Mouse (Mus musculus): ENCODE measurements around the gene Gm6217. TPM values are rescaled to one million over a fixed set of nuclear protein-coding genes. Genes with fewer than 3 reads are reported as not detected.

The Gm6217 gene
- polyA plus RNA-seq (2015; fragmentation: Illumina TruSeq; extraction: RNeasy Lipid Tissue Mini Kit (QIAGEN cat#74804); ENCODE audit: insufficient read depth, low replicate concordance): not detected

GRCm38 (mm10) chr1:82931326-82931725, at the start of gene Gm6217:
Gene Gm6217 (minus strand): TSS chr1:82931399.

GRCm38 (mm10) chr1:82959870-82960385, 28.7 kb upstream of the Gm6217 start, which contains the start of gene Gm47955:
Gene Gm47955 (plus strand): TSS chr1:82960286.

GRCm38 (mm10) chr1:82955913-82956312, 24.7 kb upstream of the Gm6217 start, which contains the start of gene Gm7544:
Gene Gm7544 (minus strand): TSS chr1:82956013.

DNA sequence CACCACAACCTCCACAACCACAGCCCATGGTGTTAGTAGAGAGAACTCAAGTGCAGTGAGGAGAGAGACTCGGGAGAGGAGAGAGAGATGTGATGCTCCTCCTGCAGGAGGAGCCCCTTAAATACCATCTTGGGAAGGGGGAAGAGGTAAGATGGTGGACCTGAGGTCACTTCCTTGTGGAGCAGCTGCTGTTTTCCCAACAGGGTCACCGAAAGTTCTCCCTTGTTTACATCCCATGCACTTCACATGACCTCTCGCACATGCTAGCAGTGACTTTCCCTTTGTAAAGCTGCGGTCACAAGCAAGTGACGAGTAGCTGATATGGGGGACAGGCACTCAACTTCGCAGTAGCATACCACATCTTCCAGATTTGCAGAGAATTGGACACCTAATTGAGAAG, 12.1 kb upstream of the Gm6217 start, which contains the start of gene A030003K21Rik:
TSS of gene A030003K21Rik (minus strand) at position 94 of the 400 bp plus-strand sequence.

GRCm38 (mm10) chr1:82924650-82925049, 6.5 kb downstream of the Gm6217 start, which contains the start of gene A030014E15Rik:
Gene A030014E15Rik (plus strand): TSS chr1:82924917.

GRCm38 (mm10) chr1:82913025-82913424, 18.2 kb downstream of the Gm6217 start, which contains the start of gene A030005L19Rik:
Gene A030005L19Rik (plus strand): TSS chr1:82913325.

Other genes starting within 250 kb of the Gm6217 start
- 199 TPM for gene Mff, start 206.5 kb downstream of the Gm6217 start, polyA plus RNA-seq (2015; fragmentation: Illumina TruSeq; extraction: RNeasy Lipid Tissue Mini Kit (QIAGEN cat#74804); ENCODE audit: insufficient read depth, low replicate concordance)
- not detected for gene Tm4sf20, start 162.9 kb downstream of the Gm6217 start, polyA plus RNA-seq (2015; fragmentation: Illumina TruSeq; extraction: RNeasy Lipid Tissue Mini Kit (QIAGEN cat#74804); ENCODE audit: insufficient read depth, low replicate concordance)
- gene Gm47791, start 160.2 kb downstream of the Gm6217 start, polyA plus RNA-seq (2015; fragmentation: Illumina TruSeq; extraction: RNeasy Lipid Tissue Mini Kit (QIAGEN cat#74804); ENCODE audit: insufficient read depth, low replicate concordance): not detected
- gene Agfg1, start 91.9 kb downstream of the Gm6217 start, polyA plus RNA-seq (2015; fragmentation: Illumina TruSeq; extraction: RNeasy Lipid Tissue Mini Kit (QIAGEN cat#74804); ENCODE audit: insufficient read depth, low replicate concordance): 64.2 TPM
- 0.88 TPM for gene A030005L19Rik, start 18.1 kb downstream of the Gm6217 start, polyA plus RNA-seq (2015; fragmentation: Illumina TruSeq; extraction: RNeasy Lipid Tissue Mini Kit (QIAGEN cat#74804); ENCODE audit: insufficient read depth, low replicate concordance)
- not detected for gene A030014E15Rik, start 6.5 kb downstream of the Gm6217 start, polyA plus RNA-seq (2015; fragmentation: Illumina TruSeq; extraction: RNeasy Lipid Tissue Mini Kit (QIAGEN cat#74804); ENCODE audit: insufficient read depth, low replicate concordance)
- not detected for gene A030003K21Rik, start 12.0 kb upstream of the Gm6217 start, polyA plus RNA-seq (2015; fragmentation: Illumina TruSeq; extraction: RNeasy Lipid Tissue Mini Kit (QIAGEN cat#74804); ENCODE audit: insufficient read depth, low replicate concordance)
- gene Gm7544, start 24.6 kb upstream of the Gm6217 start, polyA plus RNA-seq (2015; fragmentation: Illumina TruSeq; extraction: RNeasy Lipid Tissue Mini Kit (QIAGEN cat#74804); ENCODE audit: insufficient read depth, low replicate concordance): not detected
- not detected for gene Gm47955, start 28.9 kb upstream of the Gm6217 start, polyA plus RNA-seq (2015; fragmentation: Illumina TruSeq; extraction: RNeasy Lipid Tissue Mini Kit (QIAGEN cat#74804); ENCODE audit: insufficient read depth, low replicate concordance)
- not detected for gene Gm47959, start 69.1 kb upstream of the Gm6217 start, polyA plus RNA-seq (2015; fragmentation: Illumina TruSeq; extraction: RNeasy Lipid Tissue Mini Kit (QIAGEN cat#74804); ENCODE audit: insufficient read depth, low replicate concordance)
- gene Slc19a3, start 107.0 kb upstream of the Gm6217 start, polyA plus RNA-seq (2015; fragmentation: Illumina TruSeq; extraction: RNeasy Lipid Tissue Mini Kit (QIAGEN cat#74804); ENCODE audit: insufficient read depth, low replicate concordance): 0.55 TPM
- not detected for gene Krtap28-10, start 111.1 kb upstream of the Gm6217 start, polyA plus RNA-seq (2015; fragmentation: Illumina TruSeq; extraction: RNeasy Lipid Tissue Mini Kit (QIAGEN cat#74804); ENCODE audit: insufficient read depth, low replicate concordance)
- not detected for gene Gm47969, start 113.5 kb upstream of the Gm6217 start, polyA plus RNA-seq (2015; fragmentation: Illumina TruSeq; extraction: RNeasy Lipid Tissue Mini Kit (QIAGEN cat#74804); ENCODE audit: insufficient read depth, low replicate concordance)
- not detected for gene A030005K14Rik, start 128.0 kb upstream of the Gm6217 start, polyA plus RNA-seq (2015; fragmentation: Illumina TruSeq; extraction: RNeasy Lipid Tissue Mini Kit (QIAGEN cat#74804); ENCODE audit: insufficient read depth, low replicate concordance)
- not detected for gene Krtap28-13, start 129.5 kb upstream of the Gm6217 start, polyA plus RNA-seq (2015; fragmentation: Illumina TruSeq; extraction: RNeasy Lipid Tissue Mini Kit (QIAGEN cat#74804); ENCODE audit: insufficient read depth, low replicate concordance)
- gene Ccl20, start 185.4 kb upstream of the Gm6217 start, polyA plus RNA-seq (2015; fragmentation: Illumina TruSeq; extraction: RNeasy Lipid Tissue Mini Kit (QIAGEN cat#74804); ENCODE audit: insufficient read depth, low replicate concordance): not detected
- not detected for gene Daw1, start 228.4 kb upstream of the Gm6217 start, polyA plus RNA-seq (2015; fragmentation: Illumina TruSeq; extraction: RNeasy Lipid Tissue Mini Kit (QIAGEN cat#74804); ENCODE audit: insufficient read depth, low replicate concordance)

Measured in spleen, adult 10 weeks (tissue).